Mouse (Mus musculus): ENCODE results near the gene Pus7l. TPM values are rescaled to one million over a fixed set of nuclear protein-coding genes. Genes with fewer than 3 reads are reported as not detected.

The Pus7l gene
- 1 to 10 TPM; 5.4 to 5.9 TPM for total RNA-seq (2021)
- long read RNA-seq, experiment 1, transcript Pus7l-201 (9 exons, 2,840 nt) = major isoform, 7 of 10 reads
- long read RNA-seq, experiment 1, partial matches to known transcripts = 0 of 10 reads
- long read RNA-seq, experiment 1, other reads (novel, unspliced or antisense) = 2 of 10 reads
- long read RNA-seq, experiment 2, partial matches to known transcripts = 0 of 2 reads
- long read RNA-seq, experiment 2, other reads (novel, unspliced or antisense) = 1 of 2 reads

DNA sequence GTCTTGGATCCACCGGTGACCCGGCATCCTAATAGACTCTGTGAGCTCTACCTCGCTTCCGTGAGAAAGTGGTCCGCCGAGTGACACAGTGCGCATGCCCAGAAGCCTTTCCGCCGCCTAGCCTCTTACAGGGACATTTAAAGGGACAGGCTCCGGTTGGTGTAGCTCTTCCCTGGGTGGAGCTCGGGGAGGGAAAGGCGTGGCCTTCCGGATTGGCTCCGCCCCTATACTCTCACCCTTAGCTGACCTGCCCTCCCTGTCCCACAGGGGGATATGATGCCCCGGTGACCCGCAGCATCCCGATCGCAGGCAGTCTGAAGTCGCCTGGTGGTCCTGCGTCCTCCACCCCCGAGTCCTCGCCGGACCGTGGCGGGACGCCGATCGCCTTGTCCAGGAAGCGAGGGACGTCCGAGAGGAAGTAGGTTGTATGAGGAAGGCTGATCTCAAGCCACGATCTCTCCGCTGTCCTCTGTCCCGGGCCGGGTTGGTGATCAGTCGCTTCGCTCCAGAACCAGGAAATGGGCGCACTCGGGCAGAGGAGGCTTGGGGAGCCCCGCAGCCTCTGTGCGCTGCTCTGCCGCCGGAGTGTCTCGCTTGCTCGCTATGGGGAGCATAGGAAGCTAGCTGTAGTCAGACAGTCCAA, at the start of gene Pus7l, which contains the start of gene Irak4:
Gene Pus7l, minus strand, starts transcription at position 139 of the 643 bp plus-strand sequence.
Gene Irak4, plus strand, starts transcription at position 235 of the 643 bp plus-strand sequence.
- DNase-seq = peak; percentile 94

DNA sequence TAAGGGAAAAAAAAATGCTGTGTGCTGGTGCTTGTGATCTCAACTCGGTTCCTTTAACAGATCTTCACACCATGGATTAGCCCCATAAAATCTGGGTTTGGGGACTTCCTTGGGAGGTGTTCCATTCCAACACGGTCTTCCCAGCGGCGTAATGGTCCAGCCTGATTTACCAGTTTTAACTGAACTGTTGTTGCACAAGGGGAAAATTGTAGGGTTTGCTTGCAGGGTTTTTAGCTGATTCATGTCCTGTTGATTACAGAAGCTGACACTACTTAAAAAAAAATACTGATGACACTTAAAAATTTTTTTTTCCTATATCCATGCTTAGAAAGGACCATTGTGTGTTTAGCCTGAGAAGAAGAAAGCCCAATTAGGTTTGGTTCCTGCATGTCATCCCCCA, 48.0 kb upstream of the Pus7l start:
- no peak for DNase-seq

DNA sequence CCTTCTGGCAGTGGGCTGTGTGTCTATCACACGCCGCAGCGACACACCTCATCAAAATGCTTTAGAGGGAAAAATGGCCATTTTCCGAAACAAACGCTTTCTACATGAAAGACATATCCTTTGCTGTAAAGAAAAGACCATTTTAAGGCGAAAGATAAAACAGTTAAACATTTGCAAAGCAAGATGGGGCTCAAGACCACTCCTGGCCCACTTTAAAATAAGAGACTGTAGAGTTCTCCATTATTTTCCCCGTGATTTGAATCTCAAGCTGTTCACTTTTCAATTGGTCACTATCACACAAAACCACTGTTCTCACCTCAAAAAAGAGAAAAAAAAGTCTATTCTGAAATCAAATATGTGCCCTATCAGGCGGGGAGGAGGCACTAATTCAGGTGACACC, 46.7 kb upstream of the Pus7l start:
- no peak for DNase-seq

DNA sequence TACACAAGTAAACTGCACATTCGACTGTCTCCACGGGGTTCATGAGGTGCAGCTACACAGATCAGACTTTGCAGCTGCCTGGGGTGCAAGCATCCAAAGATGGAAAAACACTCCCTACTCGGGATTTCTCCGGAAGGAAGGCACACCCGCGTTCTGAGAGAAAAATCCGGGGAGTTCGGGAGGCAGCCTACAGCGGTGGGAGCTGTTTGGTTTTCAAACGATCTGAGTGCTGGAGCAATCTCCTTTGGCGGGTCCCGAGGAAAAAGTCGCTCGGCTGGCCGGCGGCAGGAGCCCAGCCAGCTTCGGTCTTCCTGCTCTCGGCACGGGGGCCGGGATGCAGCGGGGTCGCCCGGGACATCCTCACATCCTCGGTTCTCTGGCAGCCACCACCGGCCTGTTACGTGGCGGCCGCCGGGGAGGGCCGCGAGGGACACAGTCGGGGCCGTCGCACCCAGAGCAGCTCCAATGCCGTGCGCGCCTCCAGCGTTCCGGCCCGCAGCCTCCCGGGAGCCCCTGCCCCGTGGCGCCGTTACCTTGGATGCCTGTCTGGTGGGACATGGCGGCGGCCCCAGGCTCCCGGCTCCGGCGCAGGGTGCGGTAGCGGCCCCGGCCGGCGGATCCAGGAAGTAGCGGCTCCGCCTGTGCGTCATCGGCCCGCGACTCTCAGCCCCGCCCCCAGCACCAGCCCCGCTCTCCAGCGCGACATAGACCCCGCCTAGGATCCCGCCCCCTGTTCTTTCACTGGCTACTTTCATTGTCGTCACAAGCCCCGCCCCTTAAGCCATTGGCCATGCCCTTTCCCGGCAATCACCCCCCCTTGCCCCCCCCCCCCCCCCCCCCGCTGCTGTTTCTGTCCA, 46.1 kb upstream of the Pus7l start, which contains the start of gene Twf1:
Gene Twf1, minus strand, starts transcription at position 671 of the 857 bp plus-strand sequence.
- peak; percentile 100 for DNase-seq

DNA sequence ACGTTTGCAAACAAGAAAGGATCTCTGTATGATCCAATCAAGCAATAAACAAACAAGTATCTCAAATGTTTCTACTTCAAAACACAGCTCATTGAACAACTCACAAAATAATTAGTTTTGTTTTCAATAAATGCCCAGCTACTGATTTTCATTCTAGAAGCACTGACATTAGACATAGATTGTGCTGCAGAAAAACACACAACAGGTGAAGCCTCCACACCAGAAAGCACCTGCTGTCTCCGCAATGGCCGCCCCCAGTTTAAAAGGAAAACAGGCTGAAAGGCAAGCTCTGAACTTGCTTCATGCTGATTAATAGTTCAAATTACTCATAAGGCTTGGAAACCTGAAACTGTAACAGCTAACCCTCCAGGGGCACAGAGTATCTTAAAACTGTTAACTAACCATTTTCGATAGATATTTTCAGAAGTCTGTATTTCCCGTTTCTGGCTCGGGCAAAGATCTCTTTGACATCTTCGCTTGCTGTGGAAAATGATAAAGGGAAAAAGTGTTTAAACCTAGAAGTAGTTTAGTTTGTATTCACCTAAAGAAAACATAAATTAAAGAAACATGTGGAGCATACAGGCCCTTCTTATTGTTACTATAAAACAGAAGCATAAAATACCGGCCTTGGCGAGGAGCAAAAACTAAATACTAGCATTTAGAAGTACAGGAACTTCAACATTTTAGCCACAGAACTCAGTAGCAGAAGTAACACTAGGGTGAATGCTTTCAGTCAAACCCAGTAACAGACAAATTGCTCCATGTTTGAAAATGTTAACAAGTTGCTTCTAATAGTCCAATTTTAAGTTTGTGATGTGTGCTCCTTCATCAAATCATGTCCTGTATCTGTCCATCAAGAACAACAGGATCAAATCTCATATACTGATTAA, 44.7 kb upstream of the Pus7l start:
- no peak for DNase-seq

DNA sequence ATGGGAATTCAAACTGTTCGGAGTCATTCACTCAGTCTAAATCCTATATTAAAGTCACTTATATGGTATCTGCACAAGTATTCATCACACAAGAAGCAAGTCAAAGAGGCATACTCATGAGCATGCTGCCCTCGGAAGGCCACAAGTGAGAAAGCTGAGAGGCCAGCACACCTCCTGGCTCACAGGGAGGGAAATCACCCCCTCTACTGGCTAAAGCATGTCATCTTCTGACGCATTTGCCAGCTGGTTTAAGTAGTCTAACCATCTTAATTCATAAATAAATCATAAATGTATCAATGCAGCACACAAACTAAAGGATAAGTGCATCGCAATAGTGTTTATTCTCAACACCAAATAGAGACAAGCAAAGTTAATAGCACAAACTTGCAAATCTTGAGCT, 41.4 kb upstream of the Pus7l start:
- DNase-seq = no peak

DNA sequence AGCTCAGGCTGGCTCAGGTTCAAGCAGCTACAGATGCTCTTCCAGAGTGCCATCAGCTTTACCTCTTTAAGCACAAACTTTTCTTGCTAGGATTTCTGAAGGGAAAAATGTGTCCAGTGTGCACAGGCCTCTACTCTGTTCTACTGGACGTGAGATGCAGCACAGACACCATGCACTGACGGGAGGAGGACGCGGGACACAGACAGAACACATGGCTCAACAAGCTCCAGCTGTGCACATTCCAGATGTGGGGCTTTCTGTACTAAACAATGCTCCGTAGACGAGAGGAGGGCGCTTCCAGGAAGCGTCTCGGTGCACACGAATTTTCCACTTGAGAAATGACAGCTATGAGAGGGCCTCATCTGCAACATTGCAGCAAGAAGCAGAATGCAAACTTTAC, 39.8 kb upstream of the Pus7l start:
- DNase-seq = no peak

DNA sequence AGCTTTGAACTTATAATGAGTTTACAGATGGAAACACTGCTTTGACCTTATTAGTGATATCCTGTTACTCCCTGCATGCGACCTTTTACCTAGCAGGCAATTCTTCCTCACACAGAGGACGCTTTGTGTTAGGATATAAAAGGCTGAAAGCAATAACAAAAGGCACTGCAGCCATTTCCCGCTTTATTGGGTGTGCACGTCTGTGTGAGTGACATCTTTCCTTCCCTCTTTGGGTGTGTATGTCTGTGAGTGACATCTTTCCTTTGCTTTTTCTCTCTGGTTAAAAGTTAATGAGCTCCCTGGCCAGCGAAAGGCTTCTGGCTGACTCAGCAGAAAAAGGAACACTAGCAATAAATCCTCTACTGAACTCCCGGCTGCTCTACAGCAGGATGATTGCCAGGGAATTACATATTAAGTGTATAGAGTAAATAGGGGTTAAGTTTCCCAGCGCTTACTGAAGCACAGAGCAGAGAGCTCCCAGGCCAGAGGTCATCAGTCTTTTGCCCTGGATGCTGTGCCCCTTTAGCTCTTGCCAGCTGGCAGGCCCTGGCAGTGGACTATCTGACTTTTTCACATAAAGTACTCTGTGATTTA, 38.8 kb upstream of the Pus7l start:
- DNase-seq = peak; percentile 41

DNA sequence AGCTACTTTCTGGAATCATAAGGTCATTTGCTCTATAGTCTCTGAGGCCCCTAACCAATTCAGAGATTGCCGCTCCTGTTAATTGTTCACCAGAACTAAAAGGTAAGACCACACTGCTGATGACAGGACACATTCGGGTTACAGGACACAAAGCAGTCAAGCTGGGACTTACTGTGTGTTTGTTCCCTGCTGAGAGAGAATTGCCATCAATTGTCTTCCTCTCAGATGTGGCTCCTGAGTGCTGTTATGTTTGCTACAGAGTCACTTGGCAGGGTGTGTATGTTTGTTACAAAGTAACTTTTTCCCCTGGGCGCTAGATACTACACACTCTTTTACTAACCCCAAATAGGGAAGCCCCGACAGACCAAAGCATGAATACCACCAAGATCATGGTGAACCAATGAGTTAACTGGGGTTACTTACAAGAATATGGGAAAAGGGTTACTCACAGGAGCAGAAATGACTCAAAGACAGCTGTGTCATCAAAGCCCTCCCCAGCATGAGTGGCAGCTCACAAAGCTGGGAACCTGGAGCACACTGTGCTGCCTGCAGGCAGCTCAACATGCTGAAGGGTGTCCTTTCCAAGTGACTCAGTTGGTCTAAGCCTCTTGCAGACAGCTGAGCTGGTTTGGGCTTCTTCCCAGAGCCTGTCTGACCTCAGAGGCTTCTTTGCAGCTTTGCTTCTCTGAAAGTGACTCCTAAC, 31.4 kb upstream of the Pus7l start:
- DNase-seq = no peak

DNA sequence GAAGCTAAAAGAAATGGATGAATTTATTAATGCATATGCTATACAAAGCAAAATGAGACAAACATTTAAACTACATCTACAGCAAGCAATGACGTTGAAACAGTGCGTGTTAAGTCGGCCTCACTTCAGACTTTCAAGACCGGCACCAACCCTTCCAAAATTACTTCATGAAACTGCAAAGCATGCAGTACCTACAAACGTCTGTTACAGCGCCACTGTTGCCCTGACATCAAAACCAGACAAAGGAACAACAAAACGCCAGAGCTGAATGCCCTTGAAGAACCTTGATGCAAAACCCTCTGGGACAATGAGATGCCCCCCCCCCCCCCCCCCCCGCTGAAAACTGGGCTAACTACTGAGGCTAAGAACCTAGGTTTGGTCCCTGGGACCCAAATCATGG, 29.4 kb upstream of the Pus7l start:
- DNase-seq = no peak

DNA sequence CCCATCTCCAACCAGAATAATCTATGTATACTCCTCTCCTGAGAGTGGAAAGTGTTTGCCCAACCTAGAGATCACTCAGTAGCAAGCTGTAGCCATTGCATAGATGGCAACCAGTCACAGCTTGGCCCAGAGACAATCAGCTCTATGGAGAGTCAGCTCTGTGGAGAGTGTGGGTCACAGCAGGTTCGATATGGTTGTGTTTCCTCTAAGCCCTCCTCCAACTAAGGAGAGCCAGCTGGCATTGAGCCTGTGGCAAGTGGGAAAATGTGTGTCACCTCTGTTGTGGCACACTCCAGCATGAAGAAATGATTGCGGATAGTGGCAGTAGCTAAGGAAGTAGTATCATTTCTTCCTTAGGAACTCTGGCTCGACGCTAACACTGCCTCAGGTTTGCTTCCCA, 28.2 kb upstream of the Pus7l start:
- no peak for DNase-seq

DNA sequence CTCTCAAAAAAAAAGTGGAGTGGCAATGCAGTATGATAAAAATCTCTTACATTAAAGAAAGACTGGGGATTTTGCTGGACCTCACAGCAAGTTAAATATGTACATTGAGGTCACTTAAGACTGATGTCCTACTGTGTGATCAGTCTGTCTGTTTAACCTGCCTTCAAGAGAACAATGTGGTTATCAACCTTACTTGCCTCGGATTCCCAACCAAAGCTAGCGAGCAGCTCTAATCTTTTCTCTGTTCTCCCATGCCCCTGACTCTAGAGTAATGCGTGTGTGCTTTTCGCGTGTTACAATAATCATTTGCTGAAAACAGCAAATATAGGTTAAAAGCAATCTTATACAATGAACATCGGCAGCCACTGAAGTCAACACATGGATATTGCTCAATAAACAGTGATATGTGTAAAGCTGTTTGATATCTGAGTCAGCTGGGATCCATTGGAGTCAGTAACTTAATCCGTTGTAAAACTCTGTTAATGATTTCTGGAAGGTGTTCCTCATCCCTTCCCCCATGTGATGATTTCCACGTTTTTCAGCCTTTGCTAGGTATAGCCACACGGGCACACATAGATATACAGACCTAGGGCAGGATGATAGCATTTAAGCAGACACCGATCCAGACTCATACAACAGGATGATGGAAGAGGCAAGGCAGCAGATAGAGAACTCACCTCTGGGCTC, 25.3 kb upstream of the Pus7l start:
- no peak for DNase-seq

DNA sequence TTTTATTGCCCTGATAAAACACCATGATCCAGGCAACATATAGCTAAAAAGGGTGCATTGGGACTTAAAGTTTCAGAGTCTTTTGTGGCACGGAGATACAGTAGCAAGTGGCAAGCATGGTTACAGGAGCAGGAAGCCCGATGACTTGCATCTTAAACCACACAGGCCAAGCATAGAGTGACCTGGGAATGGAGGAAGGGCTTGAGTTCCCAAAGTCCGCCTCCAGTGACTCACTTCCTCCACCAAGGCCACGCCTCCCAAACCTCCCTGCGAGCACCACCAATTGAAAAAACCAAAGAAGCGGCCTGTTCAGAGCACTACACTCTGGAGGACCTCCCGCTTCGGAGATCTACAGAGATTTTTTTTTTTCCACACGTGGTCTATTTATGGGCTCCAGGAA, 22.5 kb upstream of the Pus7l start:
- DNase-seq = no peak

DNA sequence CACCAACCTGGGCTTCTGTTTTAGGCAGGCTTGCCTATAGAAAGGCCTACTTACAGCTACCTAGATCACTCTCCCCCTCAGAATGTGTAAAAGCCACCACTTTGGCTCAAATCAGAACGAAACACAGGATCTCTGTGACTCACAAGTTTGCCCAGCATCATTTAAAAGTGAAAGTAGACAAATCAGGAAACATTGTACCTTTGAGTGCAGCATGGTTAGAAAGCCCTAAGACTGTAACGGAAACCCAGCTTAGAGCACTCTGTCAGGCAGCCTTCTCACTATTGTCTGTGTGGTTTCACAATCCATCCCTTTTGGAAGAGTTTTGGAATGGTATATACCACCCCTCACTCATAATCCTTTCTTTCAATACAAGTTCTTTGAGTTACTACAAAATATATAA, 21.6 kb upstream of the Pus7l start:
- no peak for DNase-seq

DNA sequence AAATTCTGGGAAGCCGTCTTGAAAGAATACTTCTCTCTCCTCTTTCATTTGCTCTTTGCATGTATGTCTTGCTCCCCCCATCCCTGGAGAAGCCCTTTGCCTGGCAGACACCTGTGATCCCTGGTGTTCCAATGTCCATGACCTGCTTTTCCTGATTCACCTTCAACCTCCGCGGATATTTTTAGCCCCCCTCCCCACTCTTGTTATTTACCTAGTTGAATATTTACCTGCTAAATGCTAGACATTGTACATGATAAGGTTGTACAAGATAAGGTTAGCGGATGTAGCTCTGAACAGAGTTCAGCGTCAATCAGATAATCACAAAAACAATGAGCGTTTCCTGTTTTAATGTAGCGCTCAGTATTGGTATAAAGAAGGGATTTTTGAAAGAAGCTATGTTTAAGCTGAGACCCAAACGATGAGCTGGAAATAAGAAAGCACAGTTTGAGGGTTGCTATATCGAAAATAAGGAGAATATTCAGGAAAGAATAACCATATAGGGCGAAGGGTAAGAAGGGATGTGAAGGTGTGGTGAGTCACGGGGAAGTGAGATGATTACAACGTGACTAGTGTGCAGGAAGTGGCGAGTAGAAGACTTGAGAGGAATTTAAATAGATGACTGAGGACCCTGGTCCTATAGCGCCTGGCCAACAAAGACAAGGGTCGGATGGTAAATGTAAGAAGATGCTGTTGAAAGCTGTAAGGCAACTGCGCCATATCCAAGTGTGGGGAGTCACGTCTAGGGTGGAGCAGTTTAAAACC, 15.7 kb upstream of the Pus7l start:
- DNase-seq = no peak

DNA sequence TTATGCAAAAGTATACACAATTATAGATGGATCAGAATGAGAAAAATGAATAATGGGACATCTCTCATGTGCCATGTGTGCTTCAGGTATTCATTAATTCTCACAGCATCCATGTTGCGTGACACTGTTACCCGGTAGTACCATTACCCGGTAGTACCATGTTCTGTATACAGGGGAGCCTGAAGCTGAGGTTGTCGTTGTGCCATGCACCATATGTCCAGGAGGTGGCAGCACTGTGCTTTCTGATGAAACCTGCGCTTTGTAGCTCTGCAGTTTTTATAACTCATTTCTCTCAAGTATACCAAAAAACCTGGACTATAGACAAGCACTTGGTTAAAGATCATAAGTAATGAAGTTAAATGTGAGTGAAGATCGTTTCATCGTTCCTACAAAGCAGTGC, 14.1 kb upstream of the Pus7l start:
- DNase-seq = peak; percentile 92

DNA sequence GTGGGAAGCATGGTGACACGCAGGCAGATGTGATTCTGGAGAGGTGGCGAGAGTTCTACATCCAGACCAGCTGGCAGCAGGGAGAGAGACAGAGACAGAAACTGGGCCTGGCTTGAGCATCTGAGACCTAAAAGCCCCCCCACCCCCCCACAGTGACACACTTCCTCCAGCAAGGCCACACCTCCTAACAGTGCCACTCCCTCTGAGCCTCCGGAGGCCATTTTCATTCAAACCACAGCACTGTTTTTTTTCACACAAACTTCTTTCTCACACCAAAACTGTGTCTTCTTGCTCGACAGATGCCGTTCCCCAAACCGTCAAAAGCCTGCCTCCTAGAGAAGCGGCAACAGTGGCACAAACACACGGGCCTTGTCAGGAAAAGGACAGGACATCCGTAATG, 10.2 kb upstream of the Pus7l start:
- DNase-seq = no peak

DNA sequence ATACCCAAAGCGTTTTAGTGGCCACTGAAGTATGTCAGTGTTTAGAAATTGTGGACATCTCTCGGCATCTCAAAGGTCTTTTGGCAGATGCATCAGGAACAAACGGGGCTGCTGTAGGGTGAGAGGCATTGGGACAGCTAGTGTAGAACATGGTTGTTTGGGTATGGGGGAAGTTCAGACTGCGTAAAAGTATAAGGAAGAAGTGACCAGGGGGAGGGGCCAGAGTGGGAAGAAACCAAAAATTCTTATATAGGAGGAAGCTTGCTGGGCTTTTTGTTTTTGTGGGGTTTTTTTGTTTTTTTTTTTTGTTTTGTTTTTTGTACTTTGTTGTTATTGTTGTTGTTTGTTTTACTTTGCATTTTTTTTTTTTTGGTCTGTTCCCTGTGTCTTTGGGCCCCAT, 1.5 kb upstream of the Pus7l start:
- DNase-seq = no peak

DNA sequence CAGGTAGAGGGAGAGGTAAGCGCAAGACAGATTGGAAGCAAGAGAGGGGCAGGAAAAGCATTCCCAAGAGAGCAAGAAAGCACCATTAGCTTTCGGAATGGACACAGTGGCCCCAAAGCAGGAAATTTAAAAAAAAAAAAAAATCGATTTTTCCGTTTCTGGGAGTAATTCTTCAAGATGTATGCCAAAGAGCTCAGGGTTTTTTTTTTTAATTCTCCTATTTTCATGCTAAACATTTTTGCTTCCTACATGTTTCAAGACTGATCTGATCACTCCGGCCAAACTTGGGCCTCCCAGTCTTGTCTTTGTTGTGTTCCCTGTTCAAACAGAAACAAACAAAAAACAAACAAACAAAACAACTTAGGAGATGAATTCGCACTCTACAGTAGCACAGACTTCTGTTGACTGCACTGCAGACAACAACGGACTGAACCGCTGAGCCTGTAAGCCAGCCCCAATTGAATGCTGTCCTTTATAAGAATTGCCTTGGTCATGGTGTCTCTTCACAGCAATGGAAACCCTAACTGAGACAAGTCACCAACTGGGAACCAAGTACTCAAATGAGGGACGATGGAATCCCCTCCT, 797 bp upstream of the Pus7l start:
- DNase-seq = no peak

Data from adrenal gland, postnatal 10 days (tissue).